Mouse (Mus musculus) monocyte, adult 2 months (primary cell): ENCODE measurements around the gene Gtf2ird1.

ENCODE experiments used
- DNase-seq, 2 experiments: peaks; one replicate each; pipeline ENCODE4 v3.0.0; 2022; ENCODE audit warnings: low spot score in 2 of 2, low read depth in 1 of 2

The Gtf2ird1 gene

DNA sequence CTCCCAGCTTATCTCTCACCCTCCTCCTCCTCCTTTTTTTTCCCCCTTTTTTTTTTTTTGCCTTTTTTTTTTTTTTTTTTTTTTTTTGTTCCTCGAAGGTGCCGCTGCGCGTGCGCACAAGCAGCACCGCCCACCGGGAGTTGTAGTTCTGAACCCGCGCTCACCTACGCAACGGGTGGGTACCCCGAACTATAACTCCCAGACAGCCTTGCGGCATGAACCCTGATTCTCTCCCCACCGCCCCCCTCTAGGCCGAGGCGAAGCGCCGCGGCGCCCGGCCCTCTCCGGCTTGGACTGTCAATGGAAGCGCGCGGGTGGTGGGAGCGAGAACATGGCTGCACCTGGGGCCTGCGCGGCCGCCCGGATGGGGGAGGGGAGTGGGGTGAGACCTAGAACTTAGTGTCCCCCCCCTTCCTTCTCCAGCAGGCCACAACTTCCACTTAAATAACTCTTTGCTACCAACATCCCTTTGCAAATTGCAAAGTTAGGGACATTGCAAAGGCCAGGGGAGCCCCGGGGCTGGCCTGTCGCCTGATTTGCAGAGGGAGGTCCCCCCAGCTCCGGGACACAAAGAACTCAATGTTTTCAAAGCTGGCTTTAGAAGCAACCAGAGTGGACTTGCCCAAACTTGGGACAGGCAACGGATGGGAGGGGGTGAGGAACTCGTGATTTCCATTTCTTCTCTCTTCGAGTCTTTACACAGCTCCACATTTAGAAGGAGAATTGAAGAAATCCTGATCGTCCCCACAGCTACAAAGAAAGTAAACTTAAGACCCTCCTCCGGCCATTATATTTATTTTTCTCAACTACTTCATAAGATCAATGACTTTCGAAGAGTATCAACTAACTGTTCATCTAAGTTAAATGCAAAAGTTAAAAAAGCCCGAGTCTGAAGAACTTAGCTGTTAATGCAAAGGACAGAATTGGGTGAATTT, 141.6 kb downstream of the Gtf2ird1 start, which contains the start of gene Gtf2i:
Gene Gtf2i (minus strand): TSS at position 73 of the 935 bp plus-strand sequence.
- peak; percentile 69 to 70 for DNase-seq

DNA sequence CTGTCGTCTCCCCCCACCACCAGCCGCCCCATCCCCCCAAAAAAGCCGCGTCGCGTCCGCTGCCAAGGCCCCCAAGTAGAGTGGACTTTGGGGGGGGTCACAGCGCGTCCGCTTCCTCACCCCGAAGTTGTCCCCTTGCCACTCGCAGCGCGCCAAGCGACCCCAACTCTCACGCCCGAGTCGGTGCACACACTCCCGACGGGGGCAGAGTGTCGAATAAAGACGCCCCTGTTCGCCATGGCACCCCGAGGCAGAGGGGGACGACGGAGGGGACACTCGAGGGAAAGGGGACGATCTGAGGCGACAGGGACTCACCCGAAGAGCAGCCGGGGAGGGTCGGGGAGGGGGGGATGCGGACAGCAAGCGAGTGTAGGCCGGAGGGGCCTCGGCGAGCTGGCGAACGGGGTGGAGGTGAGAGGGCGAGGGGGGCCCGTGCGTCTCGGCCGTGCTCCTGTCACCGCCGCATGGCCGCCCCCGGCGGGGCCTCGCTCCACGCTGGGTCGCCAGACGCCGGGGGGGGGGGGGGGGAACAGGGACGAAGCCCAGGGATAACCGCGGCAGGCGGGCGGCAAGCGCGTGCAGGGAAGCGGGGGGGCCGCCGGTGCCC, 142.3 kb downstream of the Gtf2ird1 start:
- DNase-seq = peak in 1 of 2 experiments; percentile 7

DNA sequence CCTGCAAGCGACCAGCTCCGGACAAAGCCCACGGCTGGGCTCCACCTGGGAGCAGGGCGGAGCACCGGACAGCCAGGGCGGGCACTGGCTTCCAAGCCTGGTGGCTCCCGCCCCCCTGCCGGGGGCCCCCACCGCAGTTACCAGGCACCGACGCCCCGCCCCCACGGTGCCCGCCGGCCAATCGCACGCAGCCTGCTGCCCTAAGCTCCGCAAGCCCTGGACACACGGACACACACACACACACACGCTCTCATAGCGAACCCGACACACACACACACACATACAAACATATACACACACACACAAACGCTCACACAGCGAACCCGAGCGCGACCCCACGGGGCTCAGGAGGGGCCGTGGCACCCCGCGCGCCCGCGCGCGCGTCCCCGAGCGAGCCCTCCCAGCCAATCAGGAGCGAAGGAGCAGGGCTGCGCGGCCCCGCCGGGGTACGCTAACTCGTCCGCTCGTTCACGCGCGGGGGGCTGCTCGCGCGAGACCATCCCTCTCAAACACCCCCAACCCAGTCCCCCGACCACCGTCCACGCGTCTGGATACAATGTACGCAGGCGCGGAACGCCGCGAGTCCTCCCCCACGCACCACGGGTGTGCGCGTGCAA, 143.0 kb downstream of the Gtf2ird1 start:
- DNase-seq = peak; percentile 50 to 75

DNA sequence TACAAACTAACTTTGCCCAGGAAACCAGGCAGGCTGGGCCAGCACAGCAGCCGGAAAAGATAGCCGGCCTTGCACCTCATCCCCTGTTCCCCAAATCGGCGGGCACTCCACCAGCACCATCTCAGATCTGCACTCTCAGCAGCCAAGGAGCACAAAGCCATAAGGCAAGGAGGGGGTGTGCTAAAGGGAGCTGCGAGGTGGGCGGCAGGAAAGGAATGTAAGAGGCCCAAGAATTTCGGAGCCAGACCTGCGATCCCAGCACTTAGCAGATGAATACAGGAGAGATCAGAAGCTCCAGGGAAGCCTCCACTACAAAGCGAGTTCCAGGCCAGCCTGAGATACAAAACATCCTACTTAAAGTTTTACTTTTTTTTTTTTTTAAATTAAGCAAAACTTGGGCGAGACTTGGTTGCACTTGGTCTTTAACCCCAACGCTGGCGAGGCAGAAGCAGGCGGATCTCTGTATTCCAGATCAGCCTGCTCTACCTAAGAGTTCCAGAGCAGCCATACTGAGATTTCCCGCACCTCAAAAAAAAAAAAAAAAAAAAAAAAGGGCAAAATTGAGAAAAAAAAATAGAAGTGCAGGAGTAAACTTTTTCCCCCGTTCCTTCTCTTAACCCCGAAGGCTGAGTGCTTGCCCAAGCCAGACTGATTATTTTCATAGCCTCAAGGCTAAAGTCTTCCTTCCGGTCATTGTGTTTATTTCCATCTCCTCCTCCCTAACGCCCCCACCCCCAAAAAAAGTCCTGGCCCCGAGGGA, 143.6 kb downstream of the Gtf2ird1 start:
- no peak for DNase-seq

DNA sequence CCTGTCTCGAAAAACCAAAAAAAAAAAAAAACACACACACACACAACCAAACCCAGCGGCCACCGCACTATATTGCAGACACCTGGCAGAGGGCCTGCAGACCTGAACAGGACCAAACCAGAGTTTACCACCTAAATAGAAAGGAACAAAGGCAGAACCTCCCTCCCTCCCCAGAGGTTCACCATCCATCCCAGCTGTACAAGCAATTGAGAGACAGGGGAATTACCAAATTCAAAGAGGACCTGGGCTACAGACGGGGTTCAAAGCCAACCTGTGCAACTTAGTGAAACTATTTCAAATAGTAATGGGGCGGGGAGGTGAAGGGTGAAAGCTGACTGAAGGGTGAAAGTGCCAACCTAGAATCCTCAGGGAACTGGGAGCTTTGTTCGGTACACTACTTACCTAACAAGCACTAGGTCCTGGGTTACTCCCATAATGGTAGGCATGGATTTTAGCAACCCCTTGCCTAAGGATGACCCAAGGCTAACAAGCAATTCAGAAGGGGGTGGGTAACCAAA, 144.6 kb downstream of the Gtf2ird1 start:
- no peak for DNase-seq

DNA sequence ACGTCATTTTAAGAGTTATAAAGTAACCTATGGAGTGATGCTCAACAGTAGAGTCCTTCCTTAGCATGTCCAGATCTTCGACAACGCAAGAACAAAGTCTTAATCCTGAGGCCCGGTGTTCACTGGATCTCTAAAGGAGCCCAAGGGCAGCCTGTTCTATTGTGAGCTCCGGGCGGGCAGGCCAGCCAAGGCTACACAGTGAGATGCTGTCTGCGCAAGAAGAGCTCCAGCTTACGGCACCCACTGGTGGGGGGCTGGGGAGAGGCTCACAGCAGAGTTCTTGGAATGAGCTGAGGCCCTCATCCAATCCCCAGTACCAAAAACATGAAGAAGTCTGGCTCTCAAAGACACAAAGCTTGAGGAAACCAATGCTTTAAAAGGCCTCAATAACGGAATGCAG, 146.3 kb downstream of the Gtf2ird1 start:
- DNase-seq = no peak

DNA sequence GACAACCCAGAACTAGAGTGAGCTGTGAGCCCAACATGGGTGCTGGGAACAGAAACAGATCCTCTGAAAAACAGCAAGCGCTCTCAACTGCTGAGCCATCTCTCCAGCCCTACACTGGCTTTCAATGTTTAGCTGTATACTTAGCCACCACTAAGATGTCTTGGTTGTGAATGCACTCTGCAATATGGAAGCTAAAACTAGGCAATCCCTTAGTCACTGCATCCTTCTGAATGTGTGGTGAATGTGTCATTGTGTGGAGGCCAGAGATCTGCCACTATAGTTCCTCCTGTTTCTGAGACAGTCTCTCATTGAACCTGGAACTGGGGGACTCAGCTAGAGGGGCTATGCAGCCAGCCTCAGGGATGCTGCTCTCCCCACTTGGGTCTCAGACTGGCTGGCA, 147.2 kb downstream of the Gtf2ird1 start:
- no peak for DNase-seq
